Mouse (Mus musculus): Measurements from ENCODE around the gene Hprt. TPM values are rescaled to one million over a fixed set of nuclear protein-coding genes. Genes with fewer than 3 reads are reported as not detected.
"Not testable (repeated sequence)": the region's sequence is repeated elsewhere in the genome, so short reads cannot be mapped to it uniquely, and the experiment has no call there.

The Hprt gene
- total RNA-seq (2021): 10 to 100 TPM; 41.0 to 49.2 TPM
- long read RNA-seq, experiment 1, partial matches to known transcripts: 1 of 2 reads
- long read RNA-seq, experiment 1, other reads (novel, unspliced or antisense): 1 of 2 reads
- long read RNA-seq, experiment 2, partial matches to known transcripts: 0 of 2 reads
- long read RNA-seq, experiment 2, other reads (novel, unspliced or antisense): 2 of 2 reads

DNA sequence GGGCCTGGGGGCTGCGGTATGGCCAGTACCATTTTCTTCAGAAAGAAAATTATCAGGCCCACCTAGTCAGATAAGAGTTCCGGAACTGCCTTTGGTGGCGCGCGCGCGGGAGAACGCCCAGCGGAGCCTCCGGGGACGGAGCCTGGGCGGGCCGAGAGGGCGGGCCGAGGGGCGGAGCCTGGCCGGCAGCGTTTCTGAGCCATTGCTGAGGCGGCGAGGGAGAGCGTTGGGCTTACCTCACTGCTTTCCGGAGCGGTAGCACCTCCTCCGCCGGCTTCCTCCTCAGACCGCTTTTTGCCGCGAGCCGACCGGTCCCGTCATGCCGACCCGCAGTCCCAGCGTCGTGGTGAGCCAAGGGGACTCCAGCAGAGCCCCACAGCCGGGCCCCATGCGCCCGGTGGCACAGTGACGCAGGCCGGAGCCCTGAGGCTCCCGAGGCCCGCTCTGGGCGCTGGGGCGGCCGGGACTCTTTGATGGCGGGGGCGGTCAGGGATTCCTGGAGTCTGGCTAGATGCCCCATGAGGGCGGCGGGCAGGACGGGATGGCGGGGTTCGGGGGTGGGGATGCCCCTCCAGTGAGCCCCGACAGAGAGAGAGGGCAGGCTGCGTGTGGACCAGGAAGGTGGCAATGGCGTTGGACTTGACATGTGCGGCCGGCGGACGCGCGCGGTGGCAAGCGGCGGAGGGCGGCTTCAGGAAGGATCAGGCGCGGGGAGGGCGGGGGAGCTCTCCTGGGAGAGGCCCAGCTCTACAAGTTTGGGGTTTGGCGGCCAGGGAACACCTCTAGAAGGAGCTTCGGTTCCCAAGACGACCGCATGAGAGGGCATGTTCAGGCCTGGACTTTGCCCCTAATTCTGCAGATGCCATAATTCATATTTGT lies at the start of gene Hprt:
Hprt (plus strand) TSS at position 233 of the 879 bp plus-strand sequence.
- DNase-seq: peak; percentile 82

GRCm38 (mm10) chrX:52945509-52945908 lies 42.4 kb upstream of the Hprt start:
- DNase-seq: no peak

DNA sequence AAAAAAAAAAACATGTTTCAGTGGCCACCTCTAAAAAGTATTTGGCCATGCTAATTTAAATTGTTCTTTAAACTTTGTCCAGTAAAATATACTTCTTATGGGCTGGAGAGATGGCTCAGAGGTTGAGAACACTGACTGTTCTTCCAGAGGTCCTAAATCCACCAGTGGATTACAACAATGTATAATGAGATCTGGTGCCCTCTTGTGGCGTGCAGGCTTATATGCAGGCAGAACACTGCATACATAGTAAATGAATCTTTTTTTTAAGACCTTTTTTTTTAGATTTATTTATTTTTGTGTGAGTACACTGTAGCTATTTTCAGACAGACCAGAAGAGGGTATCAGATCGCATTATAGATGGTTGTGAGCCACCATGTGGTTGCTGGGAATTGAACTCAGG lies 38.2 kb upstream of the Hprt start:
- DNase-seq: peak; percentile 7

DNA sequence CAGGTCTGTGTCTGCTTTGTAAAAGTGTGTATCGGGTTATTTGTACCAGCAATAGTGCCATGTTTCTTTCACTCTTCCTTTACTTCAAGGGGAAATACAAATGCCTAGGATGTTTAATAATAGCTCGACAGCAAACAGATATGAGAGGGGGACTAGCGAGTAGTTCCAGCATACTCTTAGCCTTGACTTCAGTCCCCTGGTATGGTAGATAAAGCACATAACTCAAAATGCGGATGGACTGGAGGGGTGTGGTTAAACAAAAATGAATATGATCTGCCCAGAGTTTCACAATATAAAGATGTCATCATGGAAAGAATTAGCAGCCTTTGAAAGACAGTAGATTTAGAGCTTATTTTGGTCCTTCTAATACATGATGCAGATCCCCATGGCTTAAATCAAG lies 31.0 kb upstream of the Hprt start:
- DNase-seq: no peak

- DNase-seq: no peak
Measured at GRCm38 (mm10) chrX:52961559-52962110, 26.3 kb upstream of the Hprt start.

DNA sequence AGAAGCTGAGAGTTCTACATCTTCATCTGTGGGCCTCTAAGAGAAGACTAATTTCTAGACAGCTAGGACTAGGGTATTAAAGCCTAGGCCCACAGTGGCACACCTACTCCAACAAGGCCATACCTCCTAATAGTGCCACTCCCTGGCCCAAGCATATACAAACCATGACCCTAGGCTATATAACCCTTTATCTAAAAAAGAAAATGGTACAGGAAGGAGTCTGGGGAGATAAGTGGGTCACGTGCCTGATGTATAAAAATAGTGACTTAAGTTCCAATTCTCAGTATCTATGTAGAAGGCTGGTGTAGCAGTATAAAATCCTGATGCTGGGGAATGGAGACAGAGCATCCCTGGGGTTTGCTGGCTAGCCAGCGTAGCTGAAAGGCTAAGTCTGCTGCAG lies 22.8 kb upstream of the Hprt start:
- DNase-seq: no peak

- DNase-seq: no peak
Measured at GRCm38 (mm10) chrX:52971211-52972006, 16.5 kb upstream of the Hprt start.

DNA sequence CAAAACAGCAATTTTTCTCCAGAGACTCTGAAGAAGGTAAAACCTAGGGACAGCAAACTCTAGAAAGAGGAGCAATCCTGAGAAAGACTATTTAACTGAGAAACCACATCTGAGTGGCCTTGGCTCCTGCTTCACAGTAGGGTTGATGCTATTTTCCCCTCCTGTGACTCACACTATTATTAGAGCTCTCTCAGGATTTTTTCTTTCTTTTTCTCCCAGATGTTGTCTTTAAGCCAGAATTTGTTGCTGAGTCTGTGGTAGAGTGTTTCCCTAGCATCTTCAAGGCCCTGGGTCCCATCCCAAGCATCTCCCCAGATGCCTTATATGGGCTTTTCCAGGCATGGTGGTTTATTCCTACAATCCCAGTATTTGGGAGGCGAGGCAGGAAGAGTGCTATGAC lies 15.8 kb upstream of the Hprt start:
- DNase-seq: no peak

DNA sequence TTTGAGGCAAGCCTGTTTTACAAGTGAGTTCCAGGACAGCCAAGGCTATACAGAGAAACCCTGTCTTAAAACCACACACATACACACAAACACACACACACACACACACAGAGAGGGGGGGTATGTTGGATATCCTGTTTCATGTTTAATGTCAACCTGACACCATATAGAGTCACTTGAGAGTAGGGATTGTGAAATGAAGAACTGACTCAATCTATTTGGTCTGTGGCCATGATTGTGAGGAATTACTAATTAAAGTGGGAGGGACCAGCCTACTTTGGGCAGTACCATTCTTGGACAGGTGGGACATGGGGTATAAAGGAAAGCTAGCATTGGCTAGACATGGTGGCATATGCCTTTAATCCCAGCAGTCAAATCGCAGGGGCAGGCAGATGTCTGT lies 15.3 kb upstream of the Hprt start:
- no peak for DNase-seq

DNA sequence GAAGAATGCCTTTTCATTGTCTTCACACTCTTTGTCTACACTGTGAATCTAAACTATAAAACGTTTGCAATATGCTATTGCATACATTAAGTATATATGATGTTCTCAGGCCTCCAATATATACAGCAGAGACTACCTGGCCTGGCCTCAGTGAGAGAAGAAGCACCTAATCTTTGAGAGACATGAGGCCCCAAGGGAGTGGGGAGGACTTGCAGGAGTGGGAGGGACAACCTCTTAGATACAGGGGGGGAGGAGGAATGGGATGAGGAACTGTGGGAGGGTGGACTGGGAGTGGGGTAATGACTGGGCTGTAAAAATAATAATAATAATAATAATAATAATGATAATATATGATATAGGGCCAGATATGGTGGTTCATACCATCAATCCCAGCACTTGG lies 9.4 kb upstream of the Hprt start:
- DNase-seq: no peak

DNA sequence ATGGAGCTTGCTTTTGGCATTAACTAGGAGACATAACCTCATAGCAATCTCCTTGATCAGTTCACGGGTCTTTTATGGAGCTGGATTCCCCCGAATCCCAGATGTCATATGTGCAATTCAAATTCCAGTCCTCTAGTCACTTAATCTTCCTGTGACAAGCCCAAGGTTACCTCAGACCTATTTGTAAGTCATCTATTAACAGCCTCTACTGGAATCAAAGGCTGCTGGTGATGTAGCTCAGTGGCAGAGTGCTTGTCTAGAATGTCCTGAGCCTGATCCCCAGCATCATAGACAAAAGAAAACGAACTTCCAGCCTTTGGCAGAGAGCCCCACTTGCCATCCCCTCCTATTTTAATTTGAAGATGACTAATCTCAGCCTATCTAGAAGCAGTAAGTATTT lies 6.6 kb upstream of the Hprt start:
- DNase-seq: no peak

DNA sequence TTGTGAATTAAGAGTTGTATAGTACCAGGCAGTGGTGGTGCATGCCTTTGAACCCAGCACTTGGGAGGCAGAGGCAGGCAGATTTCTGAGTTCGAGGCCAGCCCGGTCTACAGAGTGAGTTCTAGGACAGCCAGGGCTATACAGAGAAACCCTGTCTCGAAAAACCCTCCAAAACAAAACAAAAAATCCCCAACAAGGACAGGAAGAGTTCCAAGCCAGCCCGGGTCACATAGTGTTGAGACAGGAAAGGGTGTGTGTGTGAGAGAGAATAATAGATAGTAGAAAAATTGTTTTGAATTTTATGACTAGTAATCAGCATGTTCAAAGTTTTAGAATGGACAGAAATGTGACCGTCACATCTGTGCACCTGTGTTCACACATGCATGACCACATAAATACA lies 6.8 kb downstream of the Hprt start:
- DNase-seq: not testable (repeated sequence)

- not testable (repeated sequence) for DNase-seq
Measured at GRCm38 (mm10) chrX:53004887-53005286, 16.9 kb downstream of the Hprt start.

GRCm38 (mm10) chrX:53006062-53006461 lies 18.1 kb downstream of the Hprt start:
- DNase-seq: no peak

GRCm38 (mm10) chrX:53015549-53015948 lies 27.6 kb downstream of the Hprt start:
- no peak for DNase-seq

DNA sequence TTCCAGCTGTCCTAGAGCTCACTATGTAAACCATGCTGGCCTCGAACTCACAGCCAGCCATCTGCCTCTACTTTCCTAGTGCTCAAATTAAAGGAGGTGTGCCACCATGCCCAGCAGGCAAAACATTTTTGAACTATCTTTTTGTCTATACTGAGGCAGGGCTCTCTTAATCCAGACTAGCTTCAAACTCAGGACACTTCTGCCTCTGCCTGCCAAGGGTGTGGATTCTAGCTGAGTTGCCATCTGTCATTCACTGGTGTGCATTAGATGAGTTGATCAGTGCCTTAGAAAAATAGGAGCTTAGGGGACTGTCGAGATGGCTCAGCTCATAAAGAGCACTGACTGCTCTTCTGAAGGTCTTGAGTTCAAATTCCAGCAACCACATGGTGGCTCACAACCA lies 35.1 kb downstream of the Hprt start:
- DNase-seq: no peak

DNA sequence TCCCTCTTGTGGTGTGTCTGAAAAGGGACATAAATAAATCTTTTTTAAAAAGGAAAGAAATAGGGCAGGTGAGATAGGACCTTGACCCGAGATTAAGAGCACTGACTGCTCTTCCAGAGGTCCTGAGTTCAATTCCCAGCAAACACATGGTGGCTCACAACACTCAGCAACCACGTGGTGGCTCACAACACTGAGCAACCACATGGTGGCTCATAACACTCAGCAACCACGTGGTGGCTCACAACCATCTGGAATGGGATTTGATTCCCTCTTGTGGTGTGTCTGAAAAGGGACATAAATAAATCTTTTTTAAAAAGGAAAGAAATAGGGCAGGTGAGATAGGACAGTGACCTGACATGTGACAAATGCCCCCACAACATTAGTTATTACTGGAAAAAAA lies 36.3 kb downstream of the Hprt start:
- not testable (repeated sequence) for DNase-seq

DNA sequence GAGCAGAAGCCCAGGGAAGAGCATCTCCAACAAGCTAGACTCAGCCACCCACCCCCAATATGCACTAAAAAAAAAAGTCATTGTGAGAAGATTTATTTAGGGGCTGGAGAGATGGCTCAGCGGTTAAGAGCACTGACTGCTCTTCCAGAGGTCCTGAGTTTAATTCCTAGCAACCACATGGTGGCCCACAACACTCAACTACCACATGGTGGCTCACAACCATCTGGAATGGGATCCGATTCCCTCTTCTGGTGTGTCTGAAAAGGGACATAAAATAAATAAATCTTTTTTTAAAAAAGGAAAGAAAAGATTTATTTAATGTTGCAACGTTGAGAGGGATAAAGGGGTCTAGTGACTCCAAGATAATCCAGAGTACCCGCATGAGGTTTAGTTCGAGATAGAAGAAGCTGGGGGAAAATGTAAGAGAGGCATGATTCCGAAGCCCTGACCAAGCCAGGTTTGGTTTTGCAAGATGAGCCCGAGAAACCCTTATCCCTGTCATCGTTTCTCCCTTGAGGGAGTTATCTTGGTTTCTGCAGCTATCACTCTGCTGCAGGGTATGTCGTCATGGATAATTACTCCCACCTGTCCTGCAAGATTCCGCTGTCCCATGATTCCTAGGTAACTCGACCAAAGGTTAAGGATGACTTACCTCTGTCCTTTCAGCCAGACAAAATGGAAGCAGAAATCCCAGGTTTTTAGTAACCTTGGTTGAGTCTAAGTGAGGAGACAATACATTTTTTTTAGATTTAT lies 37.7 kb downstream of the Hprt start:
- DNase-seq: no peak

- no peak for DNase-seq
Measured at GRCm38 (mm10) chrX:53029559-53029958, 41.6 kb downstream of the Hprt start.

- no peak for DNase-seq
Measured at GRCm38 (mm10) chrX:53038194-53038593, 50.3 kb downstream of the Hprt start.

DNA sequence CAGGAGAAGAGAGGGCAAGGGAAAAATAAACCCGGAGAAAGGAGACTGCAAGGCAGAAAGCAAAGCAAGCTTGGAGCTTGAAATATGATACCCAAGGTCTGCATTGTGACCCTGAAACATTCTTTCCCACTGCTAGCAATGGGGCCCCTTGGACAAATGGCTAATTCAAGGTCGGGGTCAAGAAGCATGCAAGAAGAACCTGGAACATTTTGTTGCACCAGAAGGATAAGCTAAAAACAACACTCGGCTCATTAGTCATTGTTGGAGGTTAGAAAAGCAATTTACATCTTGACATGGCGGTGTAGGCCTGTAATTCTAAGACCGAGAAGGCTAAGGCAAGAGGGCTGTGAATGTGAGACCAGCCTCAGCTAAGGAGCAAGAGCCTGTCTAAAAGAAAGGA lies 51.7 kb downstream of the Hprt start:
- DNase-seq: no peak

DNA sequence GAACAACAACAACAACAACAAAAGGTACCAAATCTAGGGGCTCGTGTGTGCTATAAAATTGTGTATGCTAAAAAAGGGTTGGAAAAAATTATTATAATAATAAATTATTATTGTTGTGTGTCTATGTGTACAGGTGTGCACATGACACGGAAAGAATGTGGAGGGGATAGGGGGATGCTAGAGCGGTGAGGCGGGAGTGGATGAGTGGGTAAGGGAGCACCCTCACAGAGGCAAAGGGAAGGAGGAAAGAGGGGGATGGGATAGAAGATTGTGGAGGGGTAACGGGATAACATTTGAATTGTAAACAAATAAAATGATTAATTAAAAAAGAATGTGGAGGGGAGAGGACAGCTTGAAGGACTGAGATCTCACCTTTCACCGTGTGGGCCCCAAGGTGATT lies 52.2 kb downstream of the Hprt start:
- no peak for DNase-seq
